Mouse (Mus musculus) cerebellum, adult 9-10 months (tissue): ENCODE results near the gene Tmprss13.

Experiments used
- DNase-seq: peaks from one replicate; pipeline ENCODE4 v3.0.0; 2022

Tmprss13 gene

DNA sequence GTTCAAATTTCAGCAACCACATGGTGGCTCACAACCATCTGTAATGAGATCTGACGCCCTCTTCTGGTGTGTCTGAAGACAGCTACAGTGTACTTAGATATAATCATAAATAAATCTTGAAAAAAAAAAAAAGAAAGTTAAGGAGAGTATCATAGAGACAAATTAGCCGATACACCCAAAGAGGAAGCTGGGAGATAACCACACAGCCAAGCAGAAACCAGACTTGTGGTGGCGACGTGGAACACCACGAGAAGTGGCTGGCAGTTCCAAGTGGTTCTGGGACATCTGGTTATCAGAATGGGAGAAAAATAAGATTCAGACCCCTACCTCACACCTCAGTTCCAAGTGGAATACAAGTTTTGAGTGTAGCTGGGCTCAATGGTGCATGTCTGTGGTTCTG is 67.8 kb downstream of the Tmprss13 start:
- DNase-seq, result no peak

DNA sequence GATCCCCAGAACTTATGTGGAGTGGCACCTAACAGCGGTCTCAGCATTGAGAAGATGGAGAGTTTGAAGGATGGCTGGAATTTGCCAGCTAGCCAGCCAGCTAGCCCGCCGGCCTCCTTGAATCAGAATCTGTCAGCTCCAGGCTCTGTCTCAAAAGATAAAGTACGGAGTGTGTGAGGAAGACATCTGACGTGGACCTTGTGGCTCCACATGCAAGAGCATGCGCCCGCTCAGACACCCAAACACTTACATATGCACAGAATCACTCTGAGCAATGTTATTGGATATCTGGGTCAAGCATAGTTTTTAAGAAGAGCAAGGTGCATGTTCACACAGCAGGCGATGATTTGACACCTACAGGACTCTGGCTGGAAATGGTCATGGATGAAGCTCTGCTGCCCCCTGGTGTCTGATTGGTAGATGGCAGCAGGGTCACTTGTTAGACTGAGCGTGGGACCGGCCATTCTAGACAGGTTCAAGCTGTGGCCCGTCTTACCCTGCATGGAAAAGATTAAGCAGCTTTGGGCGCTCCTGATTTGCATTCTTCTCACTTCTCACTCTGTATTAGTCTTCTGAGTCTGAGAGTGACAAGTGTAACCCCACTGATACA is 69.6 kb downstream of the Tmprss13 start:
- DNase-seq, result peak; percentile 95

DNA sequence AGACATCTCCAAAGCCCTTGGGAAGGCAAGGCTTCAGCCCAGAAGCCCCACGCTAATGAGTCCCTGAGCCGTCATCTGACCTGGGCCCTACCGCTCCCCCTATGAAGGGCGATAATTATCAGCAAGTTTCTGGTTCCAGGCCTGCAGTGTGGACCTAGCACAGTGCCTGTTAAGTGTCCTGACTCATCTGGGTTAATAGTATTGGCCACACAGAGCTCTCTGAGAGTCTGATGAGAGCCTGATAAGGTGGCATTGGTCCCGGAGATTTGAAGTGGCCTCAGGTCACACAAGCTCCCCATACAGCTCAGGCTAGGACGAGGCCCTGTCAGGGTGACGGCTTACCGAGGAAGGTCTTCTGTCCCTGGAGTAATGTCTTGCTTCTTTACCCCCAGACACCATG is 70.7 kb downstream of the Tmprss13 start:
- DNase-seq, result no peak

DNA sequence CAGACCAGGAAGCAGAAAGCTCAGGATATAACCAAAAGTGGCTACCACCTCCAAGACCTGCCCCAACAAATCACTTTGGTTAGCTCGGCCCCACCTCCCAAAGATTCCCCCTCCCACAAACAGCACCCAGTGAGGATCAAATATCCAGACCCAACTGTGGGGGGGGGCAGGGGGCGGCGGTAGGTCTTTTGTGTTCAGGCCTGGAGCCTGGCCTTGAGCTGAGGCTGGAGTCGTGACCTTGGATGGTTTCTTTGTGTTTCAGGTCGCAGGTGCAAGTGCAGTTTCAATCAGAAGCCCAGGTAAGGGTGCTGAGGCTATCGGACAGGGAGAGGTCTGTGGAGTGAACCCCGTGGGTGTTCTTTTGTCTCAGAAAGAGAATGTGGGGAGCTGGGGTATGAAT is 72.4 kb downstream of the Tmprss13 start:
- no peak for DNase-seq

DNA sequence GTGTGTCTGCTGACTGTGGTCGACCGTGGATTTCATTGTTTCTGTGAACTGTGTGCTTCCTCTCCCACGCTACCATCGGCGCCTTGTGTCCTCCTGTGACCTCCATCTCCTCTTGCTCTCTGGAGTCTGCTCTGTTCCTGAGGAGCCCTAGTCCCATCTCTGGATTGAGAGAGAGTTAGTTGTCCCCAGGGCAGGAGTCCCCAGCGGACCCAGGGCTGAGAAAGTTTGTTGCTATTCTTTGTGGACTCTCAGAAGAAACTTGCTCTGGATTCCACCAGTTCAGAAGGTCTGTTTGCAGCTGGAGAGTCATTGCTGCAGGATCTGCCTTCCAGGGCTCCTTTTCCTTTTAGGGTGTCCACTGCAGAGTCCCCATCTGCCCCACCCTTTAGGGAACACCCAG is 76.3 kb downstream of the Tmprss13 start:
- DNase-seq, result no peak

DNA sequence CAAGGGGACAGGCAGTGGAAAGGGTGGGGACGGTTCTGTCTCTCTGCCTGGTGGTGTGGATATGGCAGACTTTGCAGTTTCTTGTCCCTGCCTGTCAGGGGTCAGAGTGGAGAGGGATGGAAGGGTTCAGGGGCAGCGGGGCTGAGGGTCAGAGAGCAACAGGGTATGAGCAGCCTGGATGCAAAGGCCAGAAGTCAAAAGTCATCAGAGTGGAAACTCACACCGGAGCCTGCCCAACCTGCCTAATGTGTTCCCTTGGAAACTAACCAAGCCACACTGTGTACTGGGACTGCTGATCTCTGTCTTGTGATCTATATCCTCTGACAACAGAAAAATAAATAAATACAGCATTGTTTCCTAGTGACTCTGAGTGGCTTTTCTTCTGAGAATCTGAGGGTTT is 76.9 kb downstream of the Tmprss13 start:
- DNase-seq, result no peak
